Mouse (Mus musculus): Measurements from ENCODE around the gene Srbd1. TPM values are rescaled to one million over a fixed set of nuclear protein-coding genes. Genes with fewer than 3 reads are reported as not detected.

The Srbd1 gene
- total RNA-seq (2023) = 10 to 100 TPM; 14.8 to 15.8 TPM

DNA sequence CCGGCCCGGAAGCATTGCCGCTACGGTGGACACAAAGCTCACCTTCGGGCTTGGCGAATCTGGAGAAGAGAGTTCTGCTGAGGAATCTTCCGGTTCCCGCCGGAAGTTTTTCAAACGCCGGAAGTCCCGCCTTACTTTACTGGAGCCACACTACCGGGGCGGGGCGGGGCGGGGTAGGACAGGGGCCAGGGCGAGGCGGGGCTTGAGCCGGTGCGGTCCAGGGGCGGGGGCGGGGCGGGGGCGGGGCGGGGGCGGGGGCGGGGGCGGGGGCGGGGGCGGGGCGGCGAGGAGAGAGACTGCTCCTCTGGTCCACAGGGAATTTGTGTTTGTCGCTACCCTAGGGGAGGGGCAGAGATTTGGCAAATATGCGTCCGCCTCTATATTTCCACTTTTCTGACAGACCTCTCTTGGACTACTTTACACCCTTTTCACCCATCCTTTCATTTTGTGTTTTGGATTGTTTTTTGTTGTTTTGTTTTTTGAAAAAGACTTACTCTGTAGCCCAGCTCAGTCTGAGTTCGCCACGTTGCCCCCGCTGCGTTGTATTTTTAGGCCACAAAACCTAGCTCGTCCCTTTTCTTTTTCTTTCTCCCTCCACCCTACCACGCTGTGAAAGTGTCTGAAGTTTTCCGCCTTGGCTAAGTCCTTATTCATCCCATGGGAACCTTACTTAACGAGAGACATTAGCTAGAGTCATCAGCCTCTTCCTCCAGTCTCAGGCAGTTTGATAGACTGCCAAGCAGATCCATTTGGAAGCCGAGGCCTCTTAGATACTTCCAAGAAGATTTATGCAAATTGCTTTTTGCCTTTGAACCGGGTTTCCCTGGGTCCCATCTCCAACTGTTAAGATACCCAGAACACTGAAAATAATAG lies at the start of gene Srbd1:
Gene Srbd1 (minus strand): TSS at position 97 of the 873 bp plus-strand sequence.

GRCm38 (mm10) chr17:86167320-86168230 lies 22.6 kb upstream of the Srbd1 start, which contains the start of gene Prkce:
TSS of gene Prkce (plus strand) at chr17:86167785.

Other genes with a start within 250 kb of the Srbd1 start
- gene Prkce, start 22.6 kb upstream of the Srbd1 start, total RNA-seq (2023) = 10 to 100 TPM; 14.4 to 21.0 TPM

All from neutrophil, adult 59 days (primary cell).